Mouse (Mus musculus) erythroblast, embryonic 14.5 days (primary cell): ENCODE measurements around the gene Cyb561d1.

Source experiments
- GATA1 ChIP-seq: IDR thresholded peaks from 2 replicates; pipeline ENCODE4 v1.6.1; 2012; ENCODE audit warnings: low read length, inconsistent platforms, mixed read lengths
- TAL1 ChIP-seq: IDR thresholded peaks from 3 replicates; pipeline ENCODE4 v1.6.1; 2012; ENCODE audit warnings: low read length, inconsistent platforms, mixed read lengths

GRCm38 (mm10) chr3:108185460-108186097 is 15.4 kb downstream of the Cyb561d1 start:
- TF ChIP-seq GATA1, result no peak
- TF ChIP-seq TAL1, result no peak
